Mouse (Mus musculus): ENCODE measurements around the gene Zfp639.

Zfp639 gene

DNA sequence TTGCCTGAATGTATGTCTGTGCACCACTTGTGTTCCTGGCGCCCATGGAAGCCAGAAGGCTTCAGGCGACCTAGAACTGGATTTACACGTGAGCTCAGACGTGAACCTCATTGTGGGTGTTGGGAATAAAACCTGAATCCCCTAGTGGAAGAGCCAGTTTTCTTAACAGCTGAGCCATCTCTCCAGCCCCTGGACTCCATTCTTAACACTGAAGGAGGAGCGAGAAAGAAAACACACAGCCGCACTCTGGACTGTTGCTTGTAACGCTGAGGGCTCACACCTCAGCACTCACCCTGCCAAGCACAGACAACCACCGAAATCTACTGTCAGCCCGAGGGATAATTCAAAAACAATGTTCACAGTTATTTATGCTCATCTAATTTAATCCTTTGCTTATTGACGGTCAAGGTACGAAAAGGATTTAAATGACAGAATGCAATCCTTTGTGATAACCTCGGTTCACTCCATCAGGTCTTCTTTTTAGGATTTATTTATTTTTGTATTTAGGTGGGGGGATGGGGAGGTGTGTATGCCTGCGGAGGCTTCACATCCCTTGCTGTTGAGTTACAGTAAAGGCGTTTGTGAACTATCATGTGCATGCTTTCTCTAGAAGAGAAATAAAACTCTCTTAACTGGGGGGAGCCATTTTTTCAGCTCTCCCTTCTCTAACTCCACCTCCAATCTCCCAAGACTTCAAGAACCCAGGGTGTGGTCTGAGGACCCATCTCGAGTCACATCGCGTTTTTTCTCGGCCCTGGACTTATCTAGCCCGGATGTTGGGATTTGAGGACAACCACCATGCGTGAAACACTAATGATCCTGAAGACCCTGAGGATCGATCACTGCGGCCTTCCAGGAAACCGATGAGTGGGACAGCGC is at the start of gene Zfp639:
Gene Zfp639, plus strand, starts transcription at position 764 of the 879 bp plus-strand sequence.
- DNase-seq, result no peak

DNA sequence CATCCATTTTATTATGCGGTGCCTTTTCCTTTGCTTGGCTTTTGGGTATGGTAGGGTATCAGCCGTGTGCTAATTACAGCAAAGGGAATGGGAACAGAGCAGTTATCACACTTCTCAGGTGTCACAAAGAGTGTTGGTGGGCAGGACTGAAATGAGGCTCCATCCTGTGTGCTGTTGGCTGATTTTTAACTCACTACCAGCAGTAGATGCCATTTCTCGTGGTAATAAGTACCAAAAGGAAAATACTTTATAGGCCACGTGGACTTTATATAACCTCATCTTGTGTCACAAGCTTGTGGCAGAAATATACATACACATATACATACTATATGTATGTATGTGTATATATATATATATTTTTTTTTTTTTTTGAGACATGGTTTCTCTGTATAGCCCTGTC is 42.7 kb upstream of the Zfp639 start:
- DNase-seq, result no peak

DNA sequence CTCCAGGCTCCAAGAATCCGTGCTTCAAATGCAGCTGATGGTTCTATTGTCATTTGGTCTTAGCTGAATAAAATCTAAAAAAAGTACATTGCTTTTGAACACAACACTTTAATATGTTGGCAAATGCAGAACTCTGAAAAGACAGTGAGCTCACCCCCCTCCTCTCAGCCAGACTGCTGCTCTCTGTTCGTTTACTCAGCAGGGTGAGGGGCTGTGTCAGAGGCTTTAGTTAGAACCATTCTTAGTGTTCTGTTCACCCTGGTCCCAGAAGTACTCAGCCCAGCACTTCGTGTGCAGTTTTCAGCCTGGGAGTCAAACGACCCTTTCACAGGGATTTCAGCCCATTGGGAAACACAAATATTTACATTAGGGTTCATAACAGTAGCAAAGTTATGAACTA is 41.6 kb upstream of the Zfp639 start:
- DNase-seq, result no peak

DNA sequence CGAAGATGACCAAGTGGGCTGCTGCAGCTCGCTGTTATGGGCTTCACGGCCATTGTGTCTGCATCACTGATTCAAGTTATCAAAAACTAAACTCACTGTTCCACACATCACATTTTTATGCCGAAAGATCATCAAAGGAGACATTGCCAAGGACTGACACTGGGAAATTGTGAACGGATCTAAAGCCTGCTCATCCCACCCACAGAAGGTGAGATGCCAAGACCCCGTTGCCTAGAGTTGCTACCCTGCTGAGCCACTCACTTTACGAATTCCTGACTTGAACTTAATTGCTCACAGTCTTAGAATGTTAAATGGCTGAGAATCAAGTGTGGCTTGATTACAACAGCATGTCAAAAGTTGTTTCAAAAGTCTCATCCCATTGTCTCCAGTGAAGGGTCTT is 39.6 kb upstream of the Zfp639 start:
- DNase-seq, result no peak

DNA sequence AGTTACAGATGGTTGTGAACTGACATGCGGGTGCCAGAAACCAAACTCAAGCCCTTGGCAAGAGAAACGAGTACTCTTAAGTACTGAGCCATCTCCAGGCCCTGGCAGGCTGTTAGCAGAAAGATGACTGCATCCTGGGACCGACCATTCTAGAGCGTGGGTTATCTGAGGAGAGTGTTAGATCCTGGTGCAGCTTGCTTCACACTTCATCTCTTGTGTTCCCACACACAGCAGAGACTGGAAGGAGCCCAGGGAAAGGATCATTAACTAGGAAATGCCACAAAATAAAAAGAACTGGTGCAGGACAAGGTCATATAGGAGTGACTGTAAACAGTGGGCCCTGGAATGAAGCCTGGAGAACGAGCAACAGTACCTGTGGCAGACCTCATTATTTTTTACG is 39.0 kb upstream of the Zfp639 start:
- DNase-seq, result peak; percentile 60

DNA sequence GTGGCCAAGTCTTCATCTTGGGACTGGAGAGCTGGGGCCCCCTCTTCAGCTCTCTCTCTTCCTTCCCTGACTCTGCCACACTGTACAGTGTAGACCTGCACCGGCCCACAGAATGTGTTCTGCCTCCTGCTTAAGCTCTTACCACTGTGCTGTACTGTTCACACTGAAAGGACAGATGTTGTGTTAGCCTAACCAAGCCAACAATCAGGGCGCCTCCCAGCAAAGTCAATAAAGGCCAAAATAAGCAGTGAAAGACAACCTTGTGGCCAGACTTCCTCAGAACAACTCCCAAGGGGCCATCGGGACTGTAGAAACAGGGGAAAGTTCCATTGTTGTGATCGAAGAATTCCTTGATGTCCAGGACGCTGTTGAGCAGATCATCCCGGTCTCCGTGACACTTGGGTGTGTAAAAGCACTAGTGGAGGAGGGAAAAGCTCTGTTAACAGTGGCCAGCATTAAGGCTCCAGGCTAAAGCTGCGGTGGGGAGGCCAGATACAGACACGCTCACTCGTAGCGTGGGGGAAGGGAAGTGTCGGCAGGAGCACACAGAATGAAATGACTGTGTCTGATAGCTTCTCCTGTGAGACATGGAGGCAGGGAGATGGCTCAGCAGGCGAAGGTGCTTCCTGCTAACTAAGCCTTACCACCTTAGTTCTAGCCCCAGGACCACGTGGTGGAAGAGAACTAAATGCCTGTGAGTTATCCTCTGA is 37.7 kb upstream of the Zfp639 start:
- no peak for DNase-seq

DNA sequence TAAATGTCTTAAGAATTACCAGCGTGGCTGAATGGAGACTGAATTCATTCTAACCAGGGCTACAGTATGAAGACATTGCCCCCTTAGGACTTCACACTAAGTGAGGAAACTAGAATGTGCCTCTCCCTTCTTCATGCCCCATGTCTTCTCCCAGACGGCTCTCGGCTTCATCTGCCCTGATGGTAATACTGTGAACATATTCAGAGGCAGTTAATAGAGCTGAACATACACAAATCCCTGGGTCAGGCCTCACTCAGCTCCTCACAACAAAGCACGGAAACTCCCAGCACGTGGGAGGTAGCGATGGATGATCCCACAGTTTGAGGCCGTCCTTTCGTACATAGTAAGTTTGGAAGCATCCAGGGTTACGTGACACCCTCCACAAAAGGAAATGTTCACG is 36.9 kb upstream of the Zfp639 start:
- no peak for DNase-seq

DNA sequence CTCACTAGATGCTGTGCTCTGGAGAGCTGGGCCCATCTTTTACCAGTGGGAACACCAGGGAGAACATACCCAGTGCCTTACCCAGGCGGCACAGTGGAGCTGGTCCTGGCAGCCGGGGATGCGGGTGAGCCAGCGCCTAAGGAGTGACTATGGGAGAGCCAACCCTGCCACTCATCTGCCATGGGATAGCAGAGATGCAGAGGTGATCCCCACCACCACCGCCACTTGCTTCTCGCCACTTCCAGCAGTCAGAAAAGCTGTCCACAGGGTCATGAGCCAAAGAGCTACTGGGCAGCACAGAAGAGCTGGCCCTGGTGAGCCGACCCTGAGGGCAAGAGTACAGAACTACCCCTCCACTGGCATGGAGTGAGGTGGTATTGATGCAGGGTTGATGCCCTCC is 30.1 kb upstream of the Zfp639 start:
- no peak for DNase-seq

DNA sequence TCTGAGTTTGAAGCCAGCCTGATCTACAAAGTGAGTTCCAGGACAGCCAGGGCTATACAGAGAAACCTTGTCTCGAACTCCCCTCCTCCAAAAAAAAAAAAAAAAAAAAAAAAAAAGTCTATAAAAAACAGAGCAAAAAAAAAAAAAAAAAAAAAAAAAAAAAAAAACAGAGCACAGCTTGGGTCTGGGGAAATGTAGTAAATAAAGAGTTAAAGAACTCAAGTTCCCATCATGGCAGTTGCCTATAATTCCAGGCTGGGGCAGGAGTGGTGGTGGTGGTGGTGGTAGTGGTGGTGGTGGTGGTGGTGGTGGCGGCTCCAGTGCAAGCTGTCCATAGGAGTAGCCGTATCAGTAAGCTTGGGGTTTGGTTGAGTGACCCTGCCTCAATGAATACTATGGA is 27.0 kb upstream of the Zfp639 start:
- DNase-seq, result no peak

DNA sequence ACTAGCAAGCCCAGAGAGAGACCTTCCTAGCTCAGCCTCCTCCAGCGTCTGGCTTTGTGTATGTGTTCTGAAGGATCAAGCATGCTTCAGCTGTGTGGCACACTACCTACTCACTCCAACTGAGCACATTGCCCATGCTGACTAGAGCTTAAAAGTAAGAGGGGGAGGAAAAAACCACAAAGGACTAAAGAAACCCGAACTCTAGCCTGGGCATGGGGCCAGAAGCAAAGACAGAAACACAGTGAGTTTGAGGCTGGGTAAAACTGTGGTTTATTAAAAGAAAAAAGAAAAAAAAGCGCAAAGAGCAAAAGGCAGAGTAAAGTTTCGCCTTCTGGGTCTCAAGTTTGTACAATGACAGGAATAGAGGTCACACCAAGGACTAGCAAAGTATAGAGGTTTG is 23.5 kb upstream of the Zfp639 start:
- no peak for DNase-seq

DNA sequence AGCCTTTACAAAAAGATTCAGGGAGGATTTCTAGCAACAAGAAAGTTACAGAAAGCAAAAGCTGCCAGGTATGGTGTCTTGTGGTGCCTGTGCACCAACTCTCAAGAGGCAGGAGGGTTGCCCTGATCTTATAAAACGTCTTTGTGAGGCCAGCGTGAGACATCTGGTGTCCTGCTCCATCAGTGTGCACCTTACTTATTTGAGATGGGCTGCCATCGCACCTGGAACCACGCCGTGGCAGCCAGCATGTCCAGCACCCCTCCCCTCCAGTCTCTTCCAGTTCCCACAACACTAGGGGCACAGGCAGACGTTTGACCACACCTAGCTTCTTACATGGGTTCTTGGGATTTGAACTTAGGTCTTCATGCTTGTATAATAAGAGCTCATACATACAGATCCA is 21.9 kb upstream of the Zfp639 start:
- DNase-seq, result no peak

DNA sequence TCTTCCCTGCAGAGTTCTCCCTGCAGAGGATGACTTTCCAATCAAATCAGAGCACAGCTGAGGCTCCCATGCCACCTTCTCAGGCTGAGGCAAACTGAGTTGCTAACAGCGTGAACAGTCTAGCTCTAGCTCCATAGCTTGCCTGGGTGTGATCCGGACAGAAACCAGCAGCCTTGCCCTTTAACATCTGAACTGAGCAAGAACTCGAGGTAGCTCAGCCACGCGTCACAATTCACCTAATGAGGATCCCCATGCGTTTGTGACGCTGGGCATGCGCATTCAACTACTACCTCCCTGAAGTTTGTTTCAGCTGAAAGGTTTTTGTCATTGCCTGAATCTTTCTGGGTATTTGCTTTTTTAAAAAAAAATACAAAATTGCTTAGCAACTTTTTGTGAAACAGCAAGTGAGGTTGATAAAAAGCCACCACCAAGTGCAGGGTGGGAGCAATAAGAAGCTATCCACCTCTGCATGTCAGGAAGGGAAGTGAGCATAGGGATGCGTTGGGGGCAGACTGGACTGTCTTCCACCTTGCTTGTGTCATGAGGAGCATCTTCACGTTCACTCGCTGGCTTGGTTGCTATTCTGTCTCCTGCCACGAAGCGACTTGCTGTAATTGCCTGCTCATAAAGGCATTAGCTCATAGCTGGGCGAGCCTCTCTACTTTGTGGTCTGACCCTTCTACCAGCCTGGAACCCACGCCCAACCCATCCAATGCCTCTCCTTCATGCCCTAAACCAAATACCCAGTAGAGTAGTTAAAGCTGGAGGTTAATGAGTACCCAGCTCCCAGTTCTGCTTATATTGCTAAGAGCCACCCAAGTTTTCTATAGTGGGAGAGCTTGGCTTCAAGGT is 19.8 kb upstream of the Zfp639 start:
- no peak for DNase-seq

DNA sequence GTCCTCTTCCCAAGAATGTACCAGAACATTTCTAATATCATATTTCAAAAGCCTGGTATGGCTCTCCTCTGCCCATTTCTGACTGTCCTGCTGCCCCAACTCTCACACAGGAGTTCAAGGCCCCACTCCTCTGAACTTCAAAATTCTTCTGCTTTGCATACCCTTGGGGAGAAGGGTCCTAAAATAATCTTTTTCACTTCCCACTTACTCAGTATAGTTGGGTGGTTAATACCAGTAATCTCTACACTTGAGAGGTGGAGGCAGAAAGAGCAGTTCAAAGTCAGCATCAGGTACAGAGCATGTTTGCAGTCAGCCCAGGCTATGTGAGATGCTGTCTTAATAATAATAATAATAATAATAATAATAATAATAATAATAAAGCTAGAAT is 19.1 kb upstream of the Zfp639 start:
- no peak for DNase-seq

DNA sequence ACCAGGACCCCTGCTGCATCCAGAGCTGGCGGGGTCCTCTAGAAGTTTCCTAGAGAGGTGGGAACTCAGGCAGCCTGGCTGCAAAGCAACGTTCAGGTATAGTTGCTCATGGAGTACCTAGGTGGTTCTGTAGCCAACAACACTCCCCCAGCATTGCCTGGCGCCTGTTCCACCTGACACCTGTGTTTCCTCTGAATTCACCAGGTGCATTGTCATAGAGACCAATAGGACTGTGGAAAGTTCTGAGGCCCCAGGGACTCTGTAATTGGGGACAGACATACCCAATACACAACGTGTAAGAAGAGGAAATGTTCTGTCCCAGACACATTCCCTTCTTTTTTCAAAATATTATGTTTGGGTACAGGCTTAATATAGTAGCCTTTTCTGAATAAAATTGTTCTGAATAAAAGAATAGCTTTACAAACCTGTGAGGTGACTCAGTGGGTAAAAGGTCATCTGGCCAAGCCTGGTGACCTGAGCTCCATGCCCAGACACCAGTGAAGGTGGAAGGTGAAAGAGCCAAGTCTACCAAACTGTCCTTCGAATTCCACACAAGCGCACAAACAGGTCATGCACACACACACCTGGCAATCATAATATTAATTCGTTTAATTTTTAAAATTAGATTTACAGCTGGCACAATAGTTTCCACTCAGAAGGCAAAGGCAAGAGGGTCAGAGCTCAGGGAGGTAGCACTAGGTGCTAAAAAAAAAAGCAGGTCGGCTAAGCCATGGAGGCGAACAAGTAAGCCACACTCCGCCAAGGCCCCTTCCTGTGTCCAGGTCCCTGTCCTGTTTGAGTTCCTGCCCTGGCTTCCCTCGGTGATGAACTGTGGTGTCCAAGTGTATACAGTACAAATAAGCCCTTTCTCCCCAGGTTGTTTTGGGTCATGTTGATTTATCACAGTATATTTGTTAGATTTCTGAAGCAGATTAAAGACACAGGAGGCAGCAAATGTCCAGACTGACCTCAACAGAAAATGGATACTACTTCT is 17.7 kb upstream of the Zfp639 start, which contains the start of gene Kcnmb3:
Gene Kcnmb3, minus strand, starts transcription at position 135 of the 994 bp plus-strand sequence.
- no peak for DNase-seq

DNA sequence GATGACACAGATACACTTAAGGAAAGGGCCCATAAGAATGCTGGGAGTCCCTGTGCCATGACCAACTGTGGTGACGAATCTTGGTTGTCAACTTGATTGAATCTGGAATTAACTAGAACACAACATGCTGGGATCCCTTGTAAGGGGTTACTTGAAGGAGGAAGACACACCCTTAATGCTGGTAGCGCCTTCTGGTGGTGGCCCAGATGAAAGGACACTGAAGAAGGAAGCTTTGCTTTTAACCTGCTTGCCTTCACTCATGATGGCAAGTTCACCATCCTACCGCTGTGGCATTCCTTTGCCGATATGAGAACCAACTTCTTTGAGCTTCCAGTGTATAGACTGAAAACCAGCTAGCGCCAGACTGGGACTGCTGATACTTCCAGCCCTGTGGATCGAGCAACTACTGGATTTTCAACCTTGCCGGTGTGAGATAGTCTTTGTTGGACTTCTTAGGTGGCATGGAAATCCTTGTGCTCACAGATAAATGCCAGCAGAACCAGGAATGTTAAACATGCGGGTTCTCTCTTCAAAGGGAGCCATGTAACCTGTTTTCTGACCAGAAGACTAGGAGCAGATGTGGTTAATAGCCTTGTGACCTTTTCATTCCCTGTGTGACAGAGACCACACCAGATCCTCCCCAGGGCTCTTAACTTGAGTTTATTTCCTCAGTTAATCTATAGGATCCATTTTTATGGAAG is 15.5 kb upstream of the Zfp639 start:
- no peak for DNase-seq

DNA sequence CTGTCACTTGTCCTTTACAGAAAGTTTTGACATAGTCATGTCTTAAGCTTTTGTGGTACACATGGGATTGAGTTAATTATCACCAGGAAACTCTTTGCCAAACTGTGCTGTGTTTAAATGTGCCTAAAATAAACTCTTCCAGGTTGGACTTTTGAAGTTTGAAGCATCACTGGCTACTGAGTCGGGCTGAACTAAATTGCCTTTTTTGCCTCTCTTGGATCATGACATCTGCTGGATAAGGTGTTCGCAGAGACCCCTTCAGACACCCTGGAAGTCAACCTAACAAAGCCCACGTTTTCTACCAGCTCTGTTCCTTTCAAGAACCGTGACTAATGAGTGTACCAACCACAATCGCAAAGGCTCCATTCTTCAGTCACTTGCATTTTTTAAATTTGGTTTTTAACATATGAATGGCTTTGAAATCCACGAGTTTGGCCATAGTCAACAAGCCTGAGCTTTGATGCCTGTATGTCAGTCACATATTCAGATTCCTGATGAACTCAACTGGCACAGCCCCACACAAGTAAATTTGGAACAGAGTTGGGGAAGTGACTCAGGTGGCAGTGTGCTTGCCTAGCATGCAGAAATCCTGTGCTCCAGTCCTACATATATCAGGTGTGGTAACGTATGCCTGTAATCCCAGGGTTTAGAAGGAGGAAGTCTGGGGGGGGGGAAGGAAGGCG is 14.8 kb upstream of the Zfp639 start:
- DNase-seq, result no peak

DNA sequence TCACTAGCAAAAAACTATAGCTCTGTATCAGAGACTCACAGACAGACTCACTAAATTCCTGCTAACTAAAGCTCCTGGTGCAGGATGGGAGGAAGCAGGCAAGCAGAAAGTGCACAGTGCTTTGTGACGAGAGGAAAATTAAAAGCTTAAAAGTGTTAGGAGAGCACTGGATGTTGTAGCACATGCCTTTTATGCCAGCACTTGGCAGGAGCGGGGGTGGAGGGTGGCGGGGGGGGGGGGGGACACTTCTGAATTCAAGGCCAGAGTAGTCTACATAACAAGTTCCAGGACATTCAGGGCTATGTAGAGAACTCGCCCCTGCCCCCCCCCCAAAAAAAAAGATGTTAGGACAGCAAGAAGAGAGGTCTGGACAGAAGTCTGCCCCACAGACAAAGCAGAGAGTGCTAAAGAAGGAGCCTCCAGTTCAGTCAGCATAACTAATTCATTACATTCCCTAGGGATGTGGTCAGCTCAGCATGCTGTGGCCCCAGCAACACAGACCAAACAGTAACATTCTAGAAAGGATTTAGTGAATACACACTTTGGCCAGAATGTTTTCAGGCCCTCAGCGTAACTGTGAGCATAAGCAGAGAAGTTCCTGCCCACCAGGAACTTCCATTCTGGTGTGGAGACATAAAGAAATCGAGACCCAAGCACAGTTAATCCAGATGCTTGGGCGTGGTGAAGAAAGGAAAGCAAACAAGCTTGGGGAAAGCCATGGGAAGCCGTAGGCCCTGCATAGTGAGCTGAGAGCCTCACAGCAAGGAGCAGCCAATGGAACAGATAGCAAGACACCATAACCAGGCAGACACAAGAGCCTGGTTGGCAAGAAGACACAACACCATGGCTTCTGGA is 14.0 kb upstream of the Zfp639 start:
- DNase-seq, result no peak

DNA sequence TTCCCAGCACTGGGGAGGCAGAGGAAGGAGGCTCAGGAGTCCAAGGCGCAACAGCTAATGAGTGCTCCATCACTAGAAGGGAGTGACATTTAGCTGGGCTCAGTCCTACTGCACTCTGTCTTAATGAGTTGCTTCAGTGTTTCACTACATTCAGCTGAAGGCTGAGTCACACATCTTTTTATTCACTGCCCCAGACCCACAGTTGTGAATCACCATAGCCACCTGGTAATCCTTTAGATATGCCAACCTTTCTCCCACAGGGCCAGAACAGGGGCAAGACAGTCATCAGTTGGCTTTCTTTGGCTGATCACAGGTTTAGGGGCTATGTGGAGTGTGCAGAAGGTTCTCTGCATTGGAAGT is 13.4 kb upstream of the Zfp639 start:
- DNase-seq, result no peak

DNA sequence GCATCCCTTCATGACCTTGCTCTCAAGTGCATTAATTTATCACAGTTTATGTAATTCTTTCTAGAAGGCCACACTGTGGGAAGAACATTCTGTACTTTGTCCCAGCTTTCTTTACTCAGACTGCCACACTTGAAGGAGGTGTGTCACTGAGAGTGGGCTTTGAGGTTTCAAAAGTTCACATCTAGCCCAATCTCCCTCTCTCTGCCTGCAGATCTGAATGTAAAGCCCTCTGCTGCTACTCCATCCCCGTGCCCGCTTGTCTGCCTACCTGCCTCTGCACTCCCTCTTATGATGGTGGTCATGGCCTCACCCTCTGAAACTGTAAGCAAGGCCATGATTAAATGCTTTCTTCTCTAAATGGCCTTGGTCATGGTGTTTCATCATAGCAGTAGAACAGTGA is 9.7 kb upstream of the Zfp639 start:
- DNase-seq, result no peak

DNA sequence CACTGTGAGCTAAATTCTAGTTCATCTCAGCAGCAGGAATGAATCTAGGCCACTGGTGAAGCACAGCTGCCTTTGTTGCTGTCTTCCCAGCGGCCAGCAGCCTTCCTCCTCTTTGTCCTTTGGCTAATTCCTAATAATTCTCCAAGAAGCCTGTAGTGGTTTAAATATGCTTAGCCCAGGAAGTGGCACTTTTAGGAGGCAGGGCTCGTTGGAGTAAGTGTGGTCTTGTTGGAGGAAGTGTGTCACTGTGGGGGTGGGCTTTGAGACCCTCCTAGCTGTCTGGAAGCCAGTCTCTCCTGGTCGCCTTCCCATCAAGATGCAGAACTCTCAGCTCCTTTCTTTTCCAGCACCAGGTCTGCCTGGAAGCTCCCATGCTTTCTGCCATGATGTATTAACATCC is 4.2 kb upstream of the Zfp639 start:
- DNase-seq, result no peak
